Mouse (Mus musculus) heart, postnatal 0 days (tissue): ENCODE measurements around the gene Foxp4. TPM values are rescaled to one million over a fixed set of nuclear protein-coding genes. Genes with fewer than 3 reads are reported as not detected.

Experiments used
- ATAC-seq: fragments of 200-750 bp; cut with Nextera tagmentation; 2 replicates; pipeline ENCODE4 v1.8.0; 2017; ENCODE audit warnings: low read depth, moderate number of reproducible peaks, moderate library complexity; ENCODE audit not compliant: insufficient read depth
- DNase-seq: peaks from one replicate; pipeline ENCODE4 v3.0.0-alpha.2; 2016; ENCODE audit warnings: low spot score
- H3K27ac ChIP-seq: fragments of 300-500 bp; sonication (generic); 2 replicates; pipeline ENCODE4 v1.5.1; 2014; ENCODE audit warnings: low read depth, mild to moderate bottlenecking
- H3K27me3 ChIP-seq: fragments of 300-500 bp; sonication (generic); 2 replicates; pipeline ENCODE4 v1.6.1; 2014; ENCODE audit warnings: low read length, mixed read lengths; ENCODE audit not compliant: control insufficient read depth, insufficient read depth
- H3K36me3 ChIP-seq: fragments of 300-500 bp; sonication (generic); replicated peaks from 2 replicates; pipeline ENCODE4 v1.6.1; 2014; ENCODE audit warnings: low read length, mixed read lengths; ENCODE audit not compliant: control insufficient read depth, insufficient read depth
- H3K4me1 ChIP-seq: fragments of 300-500 bp; sonication (generic); 2 replicates; pipeline ENCODE4 v1.6.1; 2014; ENCODE audit warnings: antibody characterized with exemption; ENCODE audit not compliant: control insufficient read depth, insufficient read depth
- H3K4me2 ChIP-seq: fragments of 300-500 bp; sonication (generic); 2 replicates; pipeline ENCODE4 v1.6.1; 2014; ENCODE audit warnings: low read depth, mild to moderate bottlenecking, low read length, moderate library complexity
- H3K4me3 ChIP-seq: fragments of 300-500 bp; sonication (generic); 2 replicates; pipeline ENCODE4 v1.5.1; 2014; ENCODE audit warnings: low read depth, low read length
- H3K9ac ChIP-seq: fragments of 300-500 bp; sonication (generic); replicated peaks from 2 replicates; pipeline ENCODE4 v1.6.1; 2014; ENCODE audit warnings: low read depth, low read length, mixed read lengths
- H3K9me3 ChIP-seq: fragments of 300-500 bp; sonication (generic); replicated peaks from 2 replicates; pipeline ENCODE4 v1.6.1; 2016; ENCODE audit warnings: low read length; ENCODE audit not compliant: control insufficient read depth
- CTCF ChIP-seq: IDR thresholded peaks from 2 replicates; pipeline ENCODE4 v1.5.1; 2016; ENCODE audit warnings: antibody characterized with exemption, control low read depth, low read depth
- EP300 ChIP-seq: IDR thresholded peaks from 2 replicates; pipeline ENCODE4 v1.6.1; 2016; ENCODE audit warnings: antibody characterized with exemption, low read depth
- WGBS: fragments of 180-500 bp; shearing (Covaris S2); extraction: QIAGEN DNeasy Blood & Tissue Kit; methylation state at CpG from one replicate; pipeline ENCODE4 v1.1.7; 2014; 5-methylcytosine and 5-hydroxymethylcytosine counted together
- polyA plus RNA-seq: library from polyadenylated mRNA; unstranded; fragments of >200 nt; fragmentation: Nextera tagmentation; extraction: Ambion mirVana; gene quantifications from 2 replicates; pipeline ENCODE4 v1.2.1, GENCODE M21; 2015
- total RNA-seq: library from RNA; depleted of rRNA; stranded (reverse); fragments of >200 nt; gene quantifications from 2 replicates; pipeline ENCODE4 v1.2.3, GENCODE M21; 2014; ENCODE audit warnings: low replicate concordance

Gene Foxp4
- total and polyA plus RNA-seq, 2 experiments from 2014 or later, result 3.3 to 21.0 TPM

DNA sequence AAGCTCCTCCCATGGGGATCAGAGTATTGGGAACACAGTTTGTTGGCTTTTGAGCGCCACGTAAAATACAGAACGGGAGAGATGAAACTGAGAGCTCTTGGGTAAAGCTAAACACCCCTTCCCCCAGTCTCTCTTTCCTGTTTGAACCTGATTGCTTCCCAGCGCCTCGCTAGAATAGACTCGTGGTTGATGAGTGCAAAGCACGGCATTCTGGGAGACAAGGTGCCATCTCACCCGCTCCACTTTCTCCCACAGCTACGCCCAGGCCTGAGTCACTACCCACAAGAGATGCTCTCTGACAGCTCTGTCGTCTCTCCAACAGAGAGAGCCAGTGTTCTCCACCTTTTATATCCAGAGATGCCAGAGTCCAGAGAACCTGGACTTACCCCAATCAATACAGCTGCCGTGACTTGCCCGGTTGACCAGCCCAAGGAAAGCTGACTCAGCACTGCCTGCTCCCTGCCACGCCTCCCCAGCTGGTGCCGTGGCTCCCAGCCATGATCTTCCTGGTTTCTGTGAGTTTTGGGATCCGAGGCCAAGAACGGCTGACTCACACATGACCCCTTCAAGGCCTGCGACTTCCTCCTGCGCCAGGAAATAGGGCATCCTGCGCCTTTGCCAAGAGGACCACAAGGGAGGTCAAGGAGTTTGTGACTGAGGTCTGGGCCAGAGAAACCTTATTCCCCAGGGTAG, 82.4 kb downstream of the Foxp4 start:
- ATAC-seq (peak; percentile 49; the same call in 1 of the 2 replicates), DNase-seq (peak; percentile 61)
- H3K4me2 ChIP-seq, result no peak overlapping the region
- no peaks in the 10 kb centered on the region for H3K27me3 ChIP-seq
- H3K4me1 ChIP-seq, result no peaks in the 10 kb centered on the region; the same call in 1 of the 2 replicates
- no peak overlapping the region for H3K4me3 ChIP-seq
- H3K9ac ChIP-seq, result no peak overlapping the region
- TF ChIP-seq CTCF, result no peak
- TF ChIP-seq EP300, result peak; percentile 43; the same call in 1 of the 2 replicates
- peak overlapping the region; percentile 59 for H3K27ac ChIP-seq
- no peaks in the 10 kb centered on the region for H3K9me3 ChIP-seq
- H3K36me3 ChIP-seq, result no peaks in the 10 kb centered on the region
- WGBS, result 56% methylated on average over 19 of the region's 19 CpGs

DNA sequence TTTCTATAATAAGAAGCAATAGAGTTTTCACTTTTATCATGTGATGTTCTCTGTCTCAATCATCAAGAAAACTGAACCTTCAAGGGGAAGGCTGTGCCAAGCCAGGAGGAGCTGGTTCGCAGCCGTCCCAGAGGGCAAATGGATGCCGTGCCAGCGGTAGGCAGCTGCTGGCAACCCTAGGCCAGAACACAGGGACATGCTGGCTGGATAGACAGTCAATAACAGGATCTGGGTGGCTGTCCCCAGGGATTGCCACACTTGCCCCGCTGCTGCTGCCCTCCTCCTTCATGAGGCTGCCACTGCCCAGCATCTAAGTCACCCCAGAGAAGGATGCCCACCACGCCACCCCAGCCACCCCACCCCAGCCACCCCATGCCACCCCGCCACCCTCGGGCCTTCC, 82.9 kb downstream of the Foxp4 start:
- Histone ChIP-seq H3K9me3 (no peaks in the 10 kb centered on the region), H3K36me3 (no peaks in the 10 kb centered on the region), H3K27me3 (no peaks in the 10 kb centered on the region), H3K4me3 (no peak overlapping the region), H3K4me2 (no peak overlapping the region), H3K9ac (no peak overlapping the region), H3K4me1 (no peaks in the 10 kb centered on the region; the same call in 1 of the 2 replicates), H3K27ac (no peak overlapping the region)
- no peak for TF ChIP-seq CTCF
- 73% methylated on average over 8 of the region's 8 CpGs for WGBS
- no peak for ATAC-seq
- DNase-seq, result no peak

DNA sequence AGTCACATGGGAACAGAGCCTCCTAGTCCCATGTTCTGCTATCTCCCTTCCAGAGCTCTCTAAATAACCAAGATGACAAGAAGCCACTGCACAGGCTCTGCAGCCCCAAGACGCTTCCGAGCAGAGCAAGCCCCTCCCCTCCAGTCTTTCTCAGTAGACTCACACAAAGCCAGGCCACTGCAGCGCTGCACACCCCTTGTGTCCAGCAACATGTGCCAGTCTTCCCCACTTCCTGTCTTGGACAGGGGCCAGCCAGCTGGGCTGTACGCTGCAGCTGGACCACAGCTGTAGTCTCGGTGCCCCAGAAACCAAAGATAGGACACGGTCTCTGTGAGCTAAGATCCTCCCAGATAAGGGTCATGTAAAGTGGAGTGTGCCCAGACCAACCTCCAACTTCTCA, 86.6 kb downstream of the Foxp4 start:
- H3K4me1 ChIP-seq, result peaks cover 15% of the 10 kb centered on the region
- no peak overlapping the region for H3K4me2 ChIP-seq
- no peak for DNase-seq
- ATAC-seq, result no peak
- H3K9ac ChIP-seq, result no peak overlapping the region
- WGBS, result 11% methylated on average over 6 of the region's 6 CpGs
- H3K27ac ChIP-seq, result no peak overlapping the region
- no peak for TF ChIP-seq CTCF
- TF ChIP-seq EP300, result no peak
- H3K36me3 ChIP-seq, result no peaks in the 10 kb centered on the region
- H3K9me3 ChIP-seq, result no peaks in the 10 kb centered on the region
- no peak overlapping the region for H3K4me3 ChIP-seq
- H3K27me3 ChIP-seq, result peaks cover 11% of the 10 kb centered on the region; the same call in 1 of the 2 replicates

GRCm38 (mm10) chr17:47834482-47834767, 90.0 kb downstream of the Foxp4 start, which contains the start of gene Mdfi:
Gene Mdfi, minus strand, starts transcription at chr17:47834691.
- DNase-seq (no peak), ATAC-seq (no peak)
- Histone ChIP-seq H3K4me1 (peaks cover 32% of the 10 kb centered on the region), H3K9me3 (no peaks in the 10 kb centered on the region), H3K4me2 (peak within 1 kb of the TSS; percentile 90), H3K27ac (peak within 1 kb of the TSS; percentile 68), H3K36me3 (0 out of 2 replicates have a peak, but pooled peaks cover 4% of the 10 kb centered on the region), H3K9ac (peak within 1 kb of the TSS; percentile 60), H3K4me3 (peak within 1 kb of the TSS; percentile 71), H3K27me3 (peaks cover 11% of the 10 kb centered on the region; the same call in 1 of the 2 replicates)
- 10% methylated on average over 17 of the region's 18 CpGs for WGBS
- TF ChIP-seq EP300 (no peak), CTCF (no peak)

- Histone ChIP-seq H3K4me1 (peaks cover 32% of the 10 kb centered on the region), H3K27me3 (peaks cover 11% of the 10 kb centered on the region; the same call in 1 of the 2 replicates), H3K9me3 (no peaks in the 10 kb centered on the region), H3K9ac (peak overlapping the region; percentile 60), H3K4me3 (peak overlapping the region; percentile 71), H3K4me2 (peak overlapping the region; percentile 90), H3K36me3 (0 out of 2 replicates have a peak, but pooled peaks cover 4% of the 10 kb centered on the region), H3K27ac (peak overlapping the region; percentile 68)
- under 1% methylated on average over 45 of the region's 45 CpGs for WGBS
- no peak for DNase-seq
- no peak for ATAC-seq
- TF ChIP-seq EP300, result no peak
- no peak for TF ChIP-seq CTCF
Measured at GRCm38 (mm10) chr17:47833628-47834481, 90.6 kb downstream of the Foxp4 start.
